Mouse (Mus musculus): ENCODE results near the gene Traf1. TPM values are rescaled to one million over a fixed set of nuclear protein-coding genes. Genes with fewer than 3 reads are reported as not detected.

Traf1 gene
- total RNA-seq (2021): 1 to 10 TPM in 1 of 2 experiments, under 1 TPM in 1; 0.57 to 2.1 TPM

DNA sequence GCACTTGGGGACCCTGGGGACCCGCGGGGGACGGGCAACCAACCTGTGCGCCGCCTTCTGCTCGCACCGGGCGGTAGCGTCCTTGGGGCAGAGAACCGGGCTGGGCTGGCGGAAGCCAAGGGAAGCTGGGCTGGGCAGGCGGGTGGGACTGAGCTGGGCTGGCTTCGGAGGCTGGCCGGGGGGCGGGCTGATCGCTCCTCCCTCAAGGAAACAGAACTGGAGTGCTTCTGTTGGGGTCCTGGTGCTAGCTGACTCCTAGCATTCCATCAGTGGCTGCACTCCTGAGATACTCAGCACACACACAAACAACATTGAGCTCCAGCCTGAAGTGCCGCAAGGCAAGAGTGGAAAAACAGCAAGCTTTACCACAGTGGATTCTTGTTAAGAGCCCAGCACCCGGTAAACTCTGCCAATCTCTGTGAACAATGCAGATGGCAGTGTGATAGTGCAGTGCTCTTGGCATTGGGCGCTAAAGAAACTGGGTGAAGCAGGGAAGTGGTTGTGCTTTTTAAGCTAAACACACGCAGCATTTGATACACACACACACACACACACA is at the start of gene Traf1:
Gene Traf1 (minus strand): TSS at position 292 of the 556 bp plus-strand sequence.
- intact Hi-C loops (cut with DNase I): no loop called here
- no peak for DNase-seq (ENCODE audit: low spot score in 2 of 2)

DNA sequence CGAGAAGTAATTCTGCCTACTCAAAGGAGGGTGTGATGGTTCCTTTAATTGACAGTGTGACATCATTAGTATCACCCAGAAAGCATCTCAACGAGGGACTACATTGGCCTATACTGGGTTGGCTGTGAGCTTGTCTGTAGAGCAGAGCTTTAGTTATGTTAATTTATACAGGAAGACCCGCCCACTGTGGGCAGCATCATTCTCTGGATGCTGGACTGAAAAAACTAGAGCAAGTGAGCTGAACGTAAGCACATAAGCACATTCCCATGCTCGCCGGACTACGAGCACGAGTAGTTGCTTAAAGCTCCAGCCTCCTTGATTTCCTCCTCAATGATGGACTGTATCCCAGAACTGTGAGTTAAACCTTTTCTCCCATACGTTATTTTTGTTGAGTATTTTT is 37.4 kb upstream of the Traf1 start:
- peak; percentile 43 to 93 for DNase-seq (ENCODE audit: low spot score in 2 of 2)
- intact Hi-C loops (cut with DNase I): no loop called here

DNA sequence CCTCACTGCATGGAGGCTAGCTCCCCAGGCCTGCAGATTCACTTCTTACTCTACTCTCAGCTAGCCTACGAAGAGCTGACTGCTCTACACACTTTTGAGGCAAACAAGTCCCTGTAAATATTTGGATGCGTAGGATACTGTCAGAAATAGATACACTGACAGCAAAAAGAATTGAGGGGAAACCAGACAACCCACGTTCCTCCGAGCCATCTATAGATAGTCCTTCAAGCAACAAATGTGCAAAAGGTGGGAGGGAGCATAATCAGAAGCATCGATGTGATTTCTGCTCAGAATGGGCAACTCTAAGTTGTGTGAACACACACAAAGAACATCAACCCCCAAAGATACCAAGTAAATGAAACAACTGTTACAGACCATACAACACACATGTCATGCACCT is 34.9 kb upstream of the Traf1 start:
- DNase-seq (ENCODE audit: low spot score in 2 of 2): peak; percentile 6 to 53
- intact Hi-C loops (cut with DNase I): no loop called here

DNA sequence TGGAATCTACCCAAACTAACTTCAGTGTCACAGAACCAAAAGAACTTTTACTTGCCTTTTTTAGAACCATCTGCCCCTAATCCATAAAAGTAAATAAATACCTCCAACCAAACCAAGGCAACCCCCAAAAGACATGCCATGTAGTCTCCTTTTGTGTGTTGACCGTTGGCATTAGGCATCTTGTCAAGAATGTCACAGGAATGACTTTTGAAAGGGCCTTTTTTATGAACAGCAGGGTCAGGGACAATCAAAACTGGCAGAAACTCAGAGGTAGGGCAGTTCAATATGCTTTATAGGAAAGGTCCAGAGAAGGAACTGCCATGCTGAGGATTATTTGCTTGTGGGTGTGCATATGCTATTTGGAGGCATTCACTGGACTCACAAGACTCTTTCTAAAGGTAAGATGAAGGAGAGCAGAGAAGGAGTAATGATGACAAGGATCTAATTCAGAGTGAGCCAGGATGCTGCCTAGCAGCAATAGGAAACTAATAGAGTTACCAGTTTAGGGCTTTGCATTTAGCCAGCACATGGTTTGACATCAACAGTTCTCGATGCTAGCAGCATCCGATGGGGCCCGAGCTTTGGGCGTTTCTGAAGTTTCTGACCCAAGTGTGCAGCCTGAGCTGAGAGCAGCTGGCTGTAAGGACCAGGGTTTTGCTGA is 32.3 kb upstream of the Traf1 start:
- DNase-seq (ENCODE audit: low spot score in 2 of 2): no peak
- intact Hi-C loops (cut with DNase I): no loop called here

DNA sequence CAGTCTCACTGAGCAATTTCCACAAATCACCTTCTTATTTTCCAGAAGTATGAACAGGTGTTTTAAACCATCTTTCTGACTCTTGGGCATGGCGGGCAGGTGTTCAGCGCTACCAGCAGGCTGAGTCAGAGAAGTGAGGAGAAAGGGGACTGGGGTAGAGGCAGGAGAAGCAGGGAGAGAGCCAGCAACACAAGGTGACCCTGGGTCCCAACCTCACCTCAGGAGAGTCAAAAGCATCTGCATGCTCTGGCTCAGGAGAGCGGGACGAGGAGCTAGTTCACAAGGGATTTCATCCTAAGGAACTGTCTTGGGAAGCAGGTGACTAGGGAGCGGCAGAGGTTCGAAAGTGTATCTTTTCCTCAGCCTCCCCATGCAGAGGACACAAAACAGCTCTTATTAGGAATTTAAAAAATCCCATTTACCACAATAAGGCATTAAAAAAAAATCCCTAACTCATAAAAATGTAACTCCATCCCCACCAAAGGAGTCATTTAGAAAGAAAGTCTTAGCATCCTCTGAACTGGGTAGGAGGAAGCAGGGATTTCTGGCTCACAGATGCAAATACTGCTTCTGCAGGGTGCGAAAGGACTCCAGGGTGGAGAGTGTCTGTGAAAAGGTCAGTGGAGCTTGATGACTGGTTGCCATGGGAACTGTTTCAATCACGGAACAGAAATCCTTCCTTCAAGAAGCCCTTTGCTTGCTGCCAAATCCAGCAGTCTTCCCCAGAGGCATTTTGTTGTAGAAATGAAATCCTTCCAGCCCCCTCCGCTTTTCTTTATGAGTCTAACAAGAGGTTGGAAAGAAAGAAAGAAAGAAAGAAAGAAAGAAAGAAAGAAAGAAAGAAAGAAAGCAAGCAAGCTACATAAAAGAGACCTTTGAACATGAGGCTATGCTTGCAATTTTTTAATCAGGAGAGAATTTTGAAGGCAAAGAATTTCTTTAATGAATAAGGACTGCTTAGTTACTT is 31.4 kb upstream of the Traf1 start:
- intact Hi-C loops (cut with DNase I): no loop called here
- DNase-seq (ENCODE audit: low spot score in 2 of 2): peak; percentile 26 to 55

DNA sequence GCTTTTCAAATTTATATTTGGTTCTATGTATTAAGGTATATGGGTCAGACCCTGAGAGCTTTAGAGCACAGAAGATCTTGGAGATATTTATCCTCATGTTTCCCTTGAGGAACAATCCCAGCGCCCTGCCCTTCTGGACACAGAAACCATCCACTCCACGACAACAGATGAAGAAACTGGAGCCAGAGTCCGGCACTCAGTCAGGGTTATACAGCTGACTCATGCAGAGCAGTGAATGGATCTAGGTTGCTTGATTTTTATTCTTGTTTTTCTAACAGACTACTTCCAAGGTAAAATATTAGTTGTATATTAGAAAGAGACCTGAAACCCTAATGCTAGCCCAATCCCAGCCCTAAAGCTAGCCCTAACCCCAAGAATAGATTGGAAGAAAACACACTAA is 30.4 kb upstream of the Traf1 start:
- DNase-seq (ENCODE audit: low spot score in 2 of 2): no peak
- intact Hi-C loops (cut with DNase I): no loop called here

DNA sequence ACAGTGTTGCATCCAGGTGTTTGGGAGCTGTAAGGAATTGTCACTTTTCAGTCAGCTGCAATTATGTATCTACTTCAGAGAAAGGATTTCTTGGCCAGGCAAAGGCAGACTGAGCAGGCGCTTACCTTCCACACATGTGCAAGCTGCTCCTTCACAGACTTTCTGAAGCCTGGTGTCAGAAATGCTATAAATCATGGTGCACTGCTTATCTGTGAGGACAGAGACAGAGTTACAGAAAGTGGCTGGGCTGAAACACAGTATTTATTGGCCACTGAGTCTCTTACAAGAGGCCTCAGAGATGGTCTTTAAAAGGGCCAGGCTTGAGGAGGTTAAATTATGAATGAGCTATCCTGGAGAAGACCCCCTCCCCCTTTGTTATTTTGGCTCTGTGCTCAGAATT is 28.2 kb upstream of the Traf1 start:
- intact Hi-C loops (cut with DNase I): no loop called here
- no peak for DNase-seq (ENCODE audit: low spot score in 2 of 2)

DNA sequence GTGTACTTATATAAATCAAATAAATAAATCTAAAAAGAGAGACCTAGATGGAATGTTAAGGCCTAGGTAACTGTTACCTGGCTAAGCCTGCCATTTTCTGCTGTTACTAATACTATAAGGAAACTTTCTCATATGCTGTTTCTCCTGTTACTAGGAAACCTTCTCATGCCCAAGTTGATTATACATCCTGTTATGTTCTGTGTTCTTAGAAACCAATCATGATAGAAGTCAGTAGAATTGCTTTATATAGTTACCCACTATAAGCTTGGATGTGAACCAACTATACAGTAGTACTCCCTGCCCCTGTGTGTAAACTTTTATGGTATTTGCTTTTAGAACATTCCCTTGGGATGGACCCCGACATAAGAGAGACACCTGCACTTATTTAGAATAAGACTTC is 26.0 kb upstream of the Traf1 start:
- intact Hi-C loops (cut with DNase I): no loop called here
- no peak for DNase-seq (ENCODE audit: low spot score in 2 of 2)

DNA sequence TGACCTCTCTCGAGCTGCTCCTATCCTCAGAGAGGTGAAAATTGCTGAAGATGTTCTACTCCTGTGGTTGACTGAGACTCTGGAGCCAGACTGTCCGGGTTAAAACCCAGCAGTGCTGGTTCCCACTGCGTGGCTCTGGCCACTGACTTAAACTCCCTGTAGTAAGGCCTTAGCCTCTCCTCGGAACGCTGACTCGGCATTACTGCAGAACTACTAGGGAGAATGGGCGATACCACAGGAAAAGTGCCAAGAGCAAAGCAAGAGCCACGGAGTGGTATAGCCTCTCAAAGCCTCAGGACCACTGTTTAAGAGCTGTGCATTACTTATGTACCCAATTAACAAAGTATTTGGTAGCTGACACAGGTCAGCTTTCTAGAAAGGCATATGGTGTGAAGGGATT is 23.3 kb upstream of the Traf1 start:
- intact Hi-C loops (cut with DNase I): no loop called here
- DNase-seq (ENCODE audit: low spot score in 2 of 2): no peak

DNA sequence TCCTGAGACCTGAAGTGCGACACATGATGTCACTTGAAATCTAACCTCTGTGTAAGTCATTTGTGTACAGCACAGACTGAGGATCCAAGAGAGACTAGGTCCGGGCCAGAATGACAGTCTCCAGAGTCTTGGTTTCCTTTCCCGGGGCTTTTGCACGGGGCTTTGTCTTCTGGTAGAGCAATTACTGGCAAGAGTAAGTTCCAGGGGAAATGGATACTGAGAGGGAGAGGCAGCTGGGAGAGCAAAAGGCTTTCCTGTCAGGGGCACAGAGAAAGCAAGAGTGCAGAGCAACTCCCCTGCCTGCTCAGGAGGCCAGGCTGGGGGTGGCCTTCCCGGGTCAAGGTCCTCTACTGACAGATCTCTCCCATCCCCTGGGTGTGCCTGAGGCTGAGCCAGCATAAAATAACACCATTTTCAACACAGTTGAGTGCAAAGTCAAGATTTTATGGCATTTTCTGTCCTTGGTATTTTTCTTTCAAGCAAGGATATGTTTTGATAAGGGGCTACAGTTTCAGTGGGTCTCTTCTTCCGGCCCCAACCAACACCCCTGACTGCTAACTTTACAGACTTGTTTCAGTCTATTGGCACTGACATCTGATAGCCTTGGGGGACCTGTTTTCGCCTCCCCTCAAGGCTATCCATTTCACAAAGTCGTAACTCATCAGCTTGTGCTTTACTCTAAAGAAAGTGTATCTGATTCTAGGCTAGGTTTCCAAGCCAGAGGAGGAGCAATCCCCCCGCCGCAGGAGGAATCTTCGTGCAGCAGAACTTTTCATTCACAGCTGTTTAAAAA is 21.5 kb upstream of the Traf1 start:
- intact Hi-C loops (cut with DNase I): no loop called here
- no peak for DNase-seq (ENCODE audit: low spot score in 2 of 2)

DNA sequence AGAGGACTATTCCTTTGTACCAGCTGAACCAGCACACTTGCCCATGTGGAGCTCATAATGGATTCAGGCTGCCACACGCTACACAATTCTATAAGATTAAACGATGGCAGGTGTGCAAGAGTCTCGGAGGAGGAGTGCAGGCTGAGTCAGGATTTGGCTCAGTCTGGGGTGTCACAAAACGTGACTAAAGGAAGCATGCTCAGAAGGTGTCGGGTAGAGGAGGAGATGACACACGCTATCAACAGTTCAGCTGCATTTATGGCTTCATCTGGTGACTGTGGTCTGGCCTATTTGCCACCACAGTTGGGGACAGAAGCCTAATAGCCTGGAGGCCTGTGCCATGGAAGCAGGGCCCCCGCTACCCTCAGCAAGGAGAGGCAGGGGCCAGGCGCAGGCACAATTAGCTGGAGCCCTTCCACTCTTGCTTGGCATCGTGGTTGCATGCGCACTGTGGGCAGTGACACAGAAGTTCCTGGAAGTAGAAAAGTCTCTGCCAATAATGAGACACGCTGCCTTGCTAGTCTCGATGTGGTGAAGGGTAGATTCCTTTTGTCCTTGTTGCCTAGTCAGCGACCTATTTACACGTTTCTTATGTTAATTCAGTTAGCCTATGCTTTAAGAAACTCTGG is 20.6 kb upstream of the Traf1 start:
- intact Hi-C loops (cut with DNase I): no loop called here
- DNase-seq (ENCODE audit: low spot score in 2 of 2): peak; percentile 26 to 85

DNA sequence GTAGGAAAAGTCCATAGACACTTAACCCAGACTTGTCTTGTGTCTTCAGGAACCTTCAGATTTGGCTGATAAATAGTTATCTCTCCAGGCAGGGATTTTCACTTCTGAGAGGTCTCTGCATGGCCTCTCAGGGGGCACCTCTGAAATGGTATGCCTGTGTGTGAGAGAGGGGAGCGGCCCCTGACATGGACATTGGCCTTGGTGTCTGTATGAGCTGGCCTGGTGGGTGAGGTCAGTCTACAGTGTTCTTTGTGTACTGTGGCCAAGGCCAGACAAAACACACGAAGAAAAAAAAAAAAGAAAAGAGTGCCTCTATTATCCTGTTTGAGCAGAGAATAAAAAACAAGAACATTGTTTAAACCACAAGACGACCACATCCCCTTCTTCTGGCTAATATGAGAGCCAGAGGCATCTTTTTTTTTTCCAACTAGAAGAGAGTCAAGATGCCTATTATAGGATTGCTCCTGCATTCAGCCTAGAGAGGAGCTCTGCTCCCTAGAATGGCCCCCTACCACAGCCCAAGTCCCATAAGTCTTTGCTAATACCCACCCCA is 18.0 kb upstream of the Traf1 start:
- intact Hi-C loops (cut with DNase I): no loop called here
- no peak for DNase-seq (ENCODE audit: low spot score in 2 of 2)

DNA sequence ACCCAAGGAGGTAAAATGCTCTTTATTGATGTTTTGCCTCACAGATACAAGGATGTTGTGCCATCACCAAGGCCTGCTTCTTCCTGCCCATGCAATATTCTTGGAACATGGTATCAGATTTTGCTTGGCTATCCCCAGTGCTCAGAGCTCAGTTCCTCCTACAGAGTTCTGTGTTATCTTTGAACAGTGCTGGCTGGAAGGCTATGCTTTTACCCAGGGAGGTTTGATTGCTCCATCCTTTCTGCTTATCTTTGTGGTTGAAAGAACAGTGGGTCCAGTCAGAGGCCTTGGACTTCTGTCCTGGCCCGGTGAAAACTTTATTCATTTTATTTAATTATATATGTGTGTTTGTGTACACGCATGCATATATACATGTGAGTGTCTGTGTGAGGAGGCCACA is 16.7 kb upstream of the Traf1 start:
- intact Hi-C loops (cut with DNase I): no loop called here
- DNase-seq (ENCODE audit: low spot score in 2 of 2): no peak

DNA sequence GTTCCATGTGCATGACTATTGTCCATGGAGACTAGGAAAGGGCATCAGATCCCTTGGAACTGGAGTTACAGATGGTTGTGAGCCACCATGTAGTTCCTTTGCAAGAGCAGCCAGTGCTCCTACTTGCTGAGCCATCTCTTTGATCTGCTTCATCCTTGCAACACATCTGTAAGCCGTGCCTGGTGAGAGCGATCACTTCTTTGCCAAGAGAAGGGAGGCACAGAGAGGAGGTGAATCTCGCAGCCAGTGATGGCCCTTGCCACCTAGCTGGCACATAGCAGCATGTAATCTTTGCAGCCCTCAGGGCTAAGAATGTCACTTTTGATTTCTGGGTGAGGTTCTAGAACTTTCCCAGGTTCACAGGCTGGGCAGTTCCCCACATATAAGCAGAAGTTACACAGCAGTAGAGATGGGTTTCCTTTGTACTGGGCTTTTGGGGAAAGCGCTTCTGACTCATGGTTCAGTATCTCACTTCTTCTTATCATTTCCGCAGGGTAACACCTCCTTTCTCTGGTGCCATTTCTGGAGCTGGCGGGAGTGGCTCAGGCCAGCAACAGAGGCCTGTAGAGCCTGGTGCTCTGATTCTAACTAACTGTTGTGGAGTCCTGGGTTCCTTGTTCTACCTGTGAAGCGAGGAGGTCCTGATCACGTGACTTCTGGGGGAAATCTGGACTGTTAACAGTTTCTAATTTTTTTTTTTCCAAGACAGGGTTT is 15.5 kb upstream of the Traf1 start:
- DNase-seq (ENCODE audit: low spot score in 2 of 2): no peak
- intact Hi-C loops (cut with DNase I): no loop called here

DNA sequence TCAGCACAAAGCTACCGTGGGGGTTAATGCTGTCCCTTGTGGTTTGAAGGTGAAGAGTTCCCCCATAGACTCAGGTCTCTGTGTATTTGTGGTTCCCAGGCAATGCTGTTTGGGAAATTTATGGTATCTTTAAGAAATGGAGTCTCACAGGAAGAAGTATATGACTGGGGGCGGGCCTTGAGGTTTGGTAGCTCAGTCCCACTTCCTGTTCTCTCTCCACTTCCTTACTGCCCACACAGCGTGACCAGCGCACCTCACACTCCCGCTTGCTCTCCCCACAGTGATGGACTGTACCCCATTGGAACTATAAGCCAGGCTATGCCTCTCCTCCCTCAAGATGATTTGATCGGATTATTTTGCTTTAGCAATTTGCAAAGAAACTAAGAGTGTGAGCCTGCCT is 14.9 kb upstream of the Traf1 start:
- DNase-seq (ENCODE audit: low spot score in 2 of 2): no peak
- intact Hi-C loops (cut with DNase I): no loop called here

DNA sequence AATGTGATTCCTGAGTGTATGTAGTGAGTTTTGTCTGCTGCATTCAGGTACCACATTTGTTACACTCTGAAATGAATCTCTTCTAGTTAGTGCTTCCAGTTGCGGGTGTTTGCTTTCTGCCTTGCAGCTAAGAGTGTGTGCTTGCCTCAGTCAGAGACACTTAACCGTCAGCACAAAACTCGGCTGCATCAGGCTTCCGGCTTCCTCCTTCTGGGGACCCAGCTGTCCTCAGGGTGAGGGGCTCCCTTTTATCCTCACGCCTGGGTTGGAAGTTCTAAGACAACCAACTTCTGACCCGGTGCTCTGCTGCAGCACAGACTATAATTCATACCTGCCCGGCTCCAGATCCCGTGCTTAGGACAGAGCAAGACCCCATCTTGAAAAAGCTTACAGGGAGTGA is 11.5 kb upstream of the Traf1 start:
- no peak for DNase-seq (ENCODE audit: low spot score in 2 of 2)
- intact Hi-C loops (cut with DNase I): loop anchor here (5.0 kb wide), 1 partner anchor 71 kb away; no protein-coding TSS in a partner anchor

DNA sequence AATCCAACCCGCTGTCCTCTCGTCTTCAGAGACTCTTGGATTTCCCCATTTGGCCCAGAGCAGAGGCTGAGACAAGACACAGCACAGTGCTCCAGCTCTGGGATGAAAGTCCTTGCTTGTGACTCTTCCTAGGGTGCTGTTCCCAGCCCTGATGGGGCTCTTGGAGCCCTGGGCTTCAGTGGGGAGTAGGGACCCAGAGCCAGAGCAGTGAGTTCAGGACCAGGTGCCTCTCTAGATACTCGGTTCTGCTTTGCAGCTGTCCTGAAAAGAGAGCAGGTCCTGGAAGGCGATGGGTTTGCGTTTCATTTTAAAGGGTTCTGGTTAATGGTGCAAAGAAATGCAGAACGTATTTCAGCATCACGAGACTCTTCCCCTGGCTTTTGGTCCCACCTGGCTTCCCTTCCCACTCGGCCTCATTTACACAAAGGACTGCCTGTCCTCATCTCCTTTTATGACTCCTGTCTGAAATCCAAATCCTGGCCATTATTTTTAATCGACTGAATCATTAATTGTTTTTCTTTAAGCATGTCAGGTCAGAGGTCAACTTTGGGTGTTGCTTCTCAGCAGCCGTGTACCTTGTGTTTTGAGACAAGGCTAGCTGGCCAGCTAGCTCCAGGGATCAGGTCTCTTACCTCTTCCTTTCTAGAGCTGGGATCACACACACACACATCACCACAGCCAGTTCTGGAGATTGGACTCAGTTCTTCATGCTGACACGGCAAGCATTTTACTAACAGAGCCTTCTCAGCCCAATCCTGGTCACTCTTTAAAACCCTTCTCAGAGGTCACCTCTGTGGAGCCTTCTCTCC is 9.7 kb upstream of the Traf1 start:
- intact Hi-C loops (cut with DNase I): loop anchor here (5.0 kb wide), 1 partner anchor 69 kb away; no protein-coding TSS in a partner anchor
- DNase-seq (ENCODE audit: low spot score in 2 of 2): no peak

Measured in left cerebral cortex, postnatal 25 days (tissue).